Mouse (Mus musculus): ENCODE results near the gene AU040320.

Gene AU040320

GRCm38 (mm10) chr4:126782512-126782911, 29.2 kb downstream of the AU040320 start:
- in situ Hi-C loops (cut with MboI, MseI) = no loop called here

GRCm38 (mm10) chr4:126782996-126783395, 29.7 kb downstream of the AU040320 start:
- in situ Hi-C loops (cut with MboI, MseI) = no loop called here

- in situ Hi-C loops (cut with MboI, MseI) = no loop called here
Observed at GRCm38 (mm10) chr4:126792341-126793102, 39.2 kb downstream of the AU040320 start.

GRCm38 (mm10) chr4:126802174-126802573, 48.8 kb downstream of the AU040320 start:
- in situ Hi-C loops (cut with MboI, MseI) = no loop called here

- in situ Hi-C loops (cut with MboI, MseI) = no loop called here
Observed at GRCm38 (mm10) chr4:126803268-126803873, 50.0 kb downstream of the AU040320 start.

DNA sequence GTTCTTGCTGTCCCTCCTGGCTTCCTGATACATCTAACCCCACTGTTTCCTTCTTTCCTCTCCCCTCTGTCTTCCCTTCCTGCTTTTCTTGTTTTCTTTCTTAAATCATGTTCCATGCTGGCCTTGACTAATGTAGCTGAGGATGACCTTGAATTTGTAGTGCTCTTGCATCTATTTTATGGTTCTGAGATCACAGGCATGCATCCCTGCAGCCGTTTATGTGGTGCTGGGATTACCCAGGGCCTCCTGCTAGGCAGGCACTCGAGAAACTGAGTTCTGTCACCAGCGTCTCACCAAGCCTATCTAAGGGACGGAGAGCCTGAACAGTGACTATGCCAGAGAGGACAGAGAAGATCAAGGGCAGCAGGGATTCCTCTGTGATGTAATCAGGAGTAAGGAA, 52.4 kb downstream of the AU040320 start:
- in situ Hi-C loops (cut with MboI, MseI) = no loop called here

- in situ Hi-C loops (cut with MboI, MseI) = no loop called here
Observed at GRCm38 (mm10) chr4:126806692-126807427, 53.5 kb downstream of the AU040320 start.

DNA sequence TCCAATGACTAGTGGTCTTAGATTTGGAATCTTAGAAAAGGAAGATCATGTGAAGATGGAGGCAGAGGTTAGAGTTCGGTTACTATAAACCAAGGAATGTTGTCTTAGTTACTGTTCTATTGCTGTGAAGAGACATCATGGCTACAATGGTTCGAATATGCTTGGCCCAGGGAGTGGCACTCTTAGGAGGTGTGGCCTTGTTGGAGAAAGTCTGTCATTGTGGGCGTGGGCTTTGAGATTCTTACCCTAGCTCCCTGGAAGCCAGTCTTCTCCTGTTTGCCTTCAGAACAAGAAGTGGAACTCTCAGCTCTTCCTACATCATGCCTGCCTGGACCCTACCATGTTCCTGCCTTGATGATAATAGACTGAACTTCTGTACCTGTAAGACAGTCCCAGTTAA, 57.2 kb downstream of the AU040320 start:
- in situ Hi-C loops (cut with MboI, MseI) = no loop called here

DNA sequence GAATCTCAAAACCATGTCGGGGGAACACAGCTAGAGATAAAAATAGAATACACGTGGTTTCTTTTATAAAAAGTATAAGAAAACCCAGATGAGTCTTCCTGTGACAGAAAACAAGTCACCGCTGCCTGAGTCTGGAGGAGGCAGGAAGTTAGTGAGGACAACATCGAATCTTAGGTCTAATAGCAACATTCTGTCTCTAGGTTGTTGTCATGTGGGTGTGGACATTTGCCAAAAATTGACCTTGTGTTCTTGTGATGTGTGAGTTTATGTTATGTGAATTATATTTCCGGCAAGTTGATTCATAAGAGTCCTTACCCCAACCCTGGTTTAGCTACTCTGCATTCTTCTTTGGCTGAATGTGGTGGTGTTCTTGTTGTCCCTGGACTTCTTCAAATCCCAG, 59.9 kb downstream of the AU040320 start:
- in situ Hi-C loops (cut with MboI, MseI) = no loop called here

- in situ Hi-C loops (cut with MboI, MseI) = no loop called here
Observed at GRCm38 (mm10) chr4:126814854-126815253, 61.5 kb downstream of the AU040320 start.

GRCm38 (mm10) chr4:126822891-126823882, 69.8 kb downstream of the AU040320 start:
- in situ Hi-C loops (cut with MboI, MseI) = no loop called here

- in situ Hi-C loops (cut with MboI, MseI) = no loop called here
Observed at GRCm38 (mm10) chr4:126823917-126824316, 70.6 kb downstream of the AU040320 start.

DNA sequence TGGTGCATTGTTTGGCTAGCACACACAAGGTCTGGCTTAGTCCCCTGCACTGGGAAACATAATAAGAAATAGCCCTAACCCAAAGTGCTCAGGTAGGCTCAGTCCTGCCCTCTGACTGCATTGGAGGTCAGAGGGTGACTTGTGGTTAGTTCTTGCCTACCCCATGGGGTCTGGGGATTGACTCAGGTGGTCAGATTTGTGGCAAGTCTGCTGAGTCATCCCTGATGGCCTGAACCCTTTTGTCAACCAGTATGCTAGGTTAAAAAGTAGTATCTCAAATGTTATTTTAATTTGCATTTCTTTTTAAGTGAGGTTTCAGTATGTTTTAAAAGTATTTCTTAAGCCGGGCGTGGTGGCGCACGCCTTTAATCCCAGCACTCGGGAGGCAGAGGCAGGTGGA, 77.8 kb downstream of the AU040320 start:
- in situ Hi-C loops (cut with MboI, MseI) = loop anchor here (5.0 kb wide), 1 partner anchor 64 kb away; no protein-coding TSS in a partner anchor

- in situ Hi-C loops (cut with MboI, MseI) = no loop called here
Observed at GRCm38 (mm10) chr4:126838799-126839198, 85.5 kb downstream of the AU040320 start.

DNA sequence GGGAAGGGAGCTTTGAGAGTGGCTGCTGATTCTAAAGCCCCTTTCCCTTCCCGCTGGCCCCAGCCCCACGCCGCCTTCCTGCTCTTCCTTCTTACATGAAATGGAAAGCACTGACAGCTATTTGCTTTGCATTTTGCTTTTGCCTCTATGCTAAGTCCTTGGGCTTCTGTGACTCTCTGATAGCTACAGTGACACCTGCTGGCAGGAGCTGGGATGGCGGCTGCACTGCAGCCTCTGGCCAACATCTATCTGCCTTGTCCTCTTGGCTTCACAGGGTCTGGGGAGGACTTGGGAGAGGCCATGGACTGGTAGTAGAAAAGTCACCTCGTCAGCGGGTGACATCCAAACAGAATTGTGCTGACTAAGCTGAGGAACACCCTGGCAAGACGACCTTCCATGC, 86.5 kb downstream of the AU040320 start:
- in situ Hi-C loops (cut with MboI, MseI) = loop anchor here (10.0 kb wide), 1 partner anchor 215 kb away; no protein-coding TSS in a partner anchor

DNA sequence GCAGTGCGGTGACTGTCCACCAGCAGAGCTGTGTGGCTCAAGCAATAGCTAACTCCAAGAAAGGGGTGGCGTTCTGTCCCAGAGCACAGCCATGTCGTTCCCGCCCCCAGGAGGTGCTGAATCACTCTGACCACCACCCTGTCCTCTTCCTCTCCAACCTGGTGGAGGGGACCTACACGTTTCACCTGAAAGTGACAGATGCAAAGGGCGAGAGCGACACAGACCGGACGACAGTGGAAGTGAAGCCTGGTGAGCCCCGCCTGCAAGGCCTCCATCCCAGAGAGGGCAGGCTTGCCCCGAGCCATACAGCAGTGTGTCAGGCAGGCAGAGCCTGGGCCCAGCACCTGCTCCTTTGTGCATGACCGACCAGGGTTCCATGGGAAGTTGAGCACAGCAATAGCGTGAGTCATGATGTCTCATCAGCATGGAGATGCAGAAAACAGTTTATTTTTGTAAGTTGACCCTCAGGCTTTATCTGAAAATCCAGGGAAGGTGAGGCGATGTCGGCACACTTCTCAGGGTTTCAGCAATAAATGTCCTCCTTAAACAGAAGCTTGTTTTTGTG, 87.7 kb downstream of the AU040320 start:
- in situ Hi-C loops (cut with MboI, MseI) = loop anchor here (10.0 kb wide), 1 partner anchor 216 kb away; no protein-coding TSS in a partner anchor

DNA sequence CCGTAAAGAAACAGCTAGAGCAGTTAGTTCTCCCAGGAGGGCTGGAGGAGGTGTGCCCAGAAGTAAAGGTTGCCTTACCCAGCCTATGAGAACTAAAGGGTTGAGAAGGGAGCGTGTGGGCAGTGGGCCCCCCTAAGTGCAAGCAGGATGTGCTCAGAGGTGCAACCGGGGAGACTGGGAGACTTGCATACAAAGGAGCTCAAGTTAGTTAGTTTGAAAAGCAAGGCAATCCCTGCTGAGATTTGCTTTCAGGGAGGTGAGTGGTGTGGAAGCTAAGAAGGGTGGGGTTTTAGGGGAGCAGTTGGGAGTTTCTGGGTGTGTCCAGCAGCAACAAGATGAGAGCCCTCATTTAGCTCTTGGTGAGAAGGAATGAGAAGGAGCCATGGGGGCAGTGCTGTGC, 89.6 kb downstream of the AU040320 start:
- in situ Hi-C loops (cut with MboI, MseI) = loop anchor here (10.0 kb wide), 1 partner anchor 218 kb away; no protein-coding TSS in a partner anchor

- in situ Hi-C loops (cut with MboI, MseI) = loop anchor here (10.0 kb wide), 1 partner anchor 221 kb away; no protein-coding TSS in a partner anchor
Observed at GRCm38 (mm10) chr4:126845664-126846063, 92.3 kb downstream of the AU040320 start.

GRCm38 (mm10) chr4:126846971-126847370, 93.6 kb downstream of the AU040320 start:
- in situ Hi-C loops (cut with MboI, MseI) = loop anchor here (10.0 kb wide), 1 partner anchor 222 kb away; no protein-coding TSS in a partner anchor

DNA sequence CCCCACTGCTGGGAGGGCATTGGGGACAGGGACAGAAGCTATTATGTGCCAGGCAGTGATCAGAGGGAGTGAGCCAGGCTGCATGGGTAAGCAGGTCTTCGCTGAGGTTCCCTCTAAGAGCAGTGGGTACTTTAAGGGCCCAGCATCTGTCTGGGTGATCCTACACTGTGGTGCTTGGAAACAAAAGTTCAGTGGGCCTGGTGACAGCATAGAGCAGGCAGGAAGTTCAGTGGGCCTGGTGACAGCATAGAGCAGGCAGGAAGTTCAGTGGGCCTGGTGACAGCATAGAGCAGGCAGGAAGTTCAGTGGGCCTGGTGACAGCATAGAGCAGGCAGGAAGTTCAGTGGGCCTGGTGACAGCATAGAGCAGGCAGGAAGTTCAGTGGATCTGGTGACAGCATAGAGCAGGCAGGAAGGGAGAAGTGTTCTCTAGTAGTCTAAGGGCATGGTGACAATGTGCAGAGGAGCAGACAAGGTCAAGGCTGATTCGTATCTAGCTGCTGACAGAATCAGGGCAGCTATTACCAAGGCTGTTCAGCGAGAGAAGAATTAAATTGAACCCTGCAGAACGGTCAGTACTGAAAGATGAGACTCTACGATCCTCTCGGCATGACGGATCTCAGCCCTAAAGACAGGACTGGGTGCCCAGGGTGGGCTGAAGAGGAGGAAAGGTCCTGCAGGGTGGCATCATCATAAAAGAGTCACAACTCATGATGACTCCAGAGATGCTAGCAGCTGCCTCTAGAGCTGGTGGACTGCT, 96.9 kb downstream of the AU040320 start:
- in situ Hi-C loops (cut with MboI, MseI) = no loop called here

Data from T-helper 2 cell (primary cell).